Mouse (Mus musculus) retina, adult 2 months (tissue): Measurements from ENCODE around the gene Zfp219.
A peak's percentile ranks its signal among the peaks of the same experiment; 100 is the strongest.
"Not testable (repeated sequence)": the region's sequence is repeated elsewhere in the genome, so short reads cannot be mapped to it uniquely, and the experiment has no call there.

Experiments
- DNase-seq: peaks from one replicate; pipeline ENCODE4 v3.0.0-alpha.2; 2012; ENCODE audit warnings: low read depth, low spot score

Zfp219 gene

DNA sequence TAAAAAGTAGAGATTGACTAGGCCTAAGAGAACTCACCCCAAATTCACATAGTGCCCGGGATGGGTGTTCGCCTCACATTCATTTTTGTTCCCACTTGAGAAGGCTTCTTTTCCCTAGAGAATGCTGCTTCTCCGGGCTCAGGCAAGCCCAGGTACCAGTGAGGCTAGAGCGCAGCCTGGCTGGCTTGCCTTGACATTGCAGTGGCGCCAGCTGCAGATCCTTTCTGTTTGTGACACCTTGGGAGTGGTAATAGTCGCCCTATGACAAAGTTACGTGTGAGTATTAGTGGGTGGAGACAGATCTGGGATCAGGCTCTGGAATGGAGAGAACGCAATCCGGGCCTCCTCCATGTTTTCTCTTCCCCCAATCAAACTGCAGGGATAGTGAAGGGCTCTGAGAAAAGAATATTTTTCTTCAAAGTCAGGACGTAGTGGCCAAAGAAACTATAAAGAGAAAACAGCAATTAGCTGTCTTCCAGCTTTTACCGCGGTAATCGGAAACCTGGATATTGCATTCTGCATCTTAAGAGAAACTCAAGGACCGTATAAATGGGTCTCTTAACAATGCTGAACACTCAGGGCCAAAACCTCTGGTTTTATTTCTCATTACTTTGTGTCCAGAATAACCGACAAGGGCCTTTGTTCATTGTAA, at the start of gene Zfp219:
Gene Zfp219 (minus strand): TSS at position 248 of the 652 bp plus-strand sequence.
- no peak for DNase-seq

DNA sequence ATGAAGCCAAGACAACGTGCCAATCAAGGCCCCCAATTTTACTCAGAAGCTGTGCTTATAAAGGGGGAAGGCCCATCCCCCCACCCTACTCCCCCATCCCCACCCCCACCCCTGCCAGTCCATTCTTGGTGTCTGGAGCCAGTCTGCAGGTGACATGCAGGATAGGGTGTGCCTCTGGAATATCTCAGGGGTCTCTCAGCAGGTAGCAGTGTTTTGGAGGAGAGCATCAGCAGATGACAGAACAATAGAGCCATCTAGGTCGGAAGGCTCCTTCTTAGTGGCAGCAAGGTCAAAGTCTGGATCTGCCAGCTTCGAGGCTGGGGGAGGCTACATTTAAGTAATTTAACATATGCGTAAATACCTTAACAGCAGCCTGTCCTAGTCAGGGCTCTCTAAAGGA, 45.6 kb upstream of the Zfp219 start:
- DNase-seq = no peak

DNA sequence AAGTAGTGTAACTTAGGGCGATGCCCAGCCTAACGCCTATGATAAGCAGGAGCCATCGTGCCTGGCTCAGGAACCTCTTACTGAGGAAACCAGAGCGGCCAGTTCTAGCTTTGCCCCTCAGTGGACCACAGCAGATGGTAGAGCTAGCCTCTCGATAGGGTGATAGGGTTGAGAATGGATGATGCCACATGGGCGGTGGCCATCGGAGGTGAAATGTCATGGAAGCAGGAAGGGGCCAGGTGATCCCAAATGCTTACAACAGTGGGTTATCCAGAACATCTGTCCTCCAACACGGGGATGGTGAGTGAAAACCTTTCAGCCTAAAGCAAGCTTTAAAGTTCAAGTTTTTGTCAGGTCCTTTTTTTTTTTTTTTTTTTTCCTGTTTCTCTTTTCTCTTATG, 41.3 kb upstream of the Zfp219 start:
- DNase-seq = no peak

DNA sequence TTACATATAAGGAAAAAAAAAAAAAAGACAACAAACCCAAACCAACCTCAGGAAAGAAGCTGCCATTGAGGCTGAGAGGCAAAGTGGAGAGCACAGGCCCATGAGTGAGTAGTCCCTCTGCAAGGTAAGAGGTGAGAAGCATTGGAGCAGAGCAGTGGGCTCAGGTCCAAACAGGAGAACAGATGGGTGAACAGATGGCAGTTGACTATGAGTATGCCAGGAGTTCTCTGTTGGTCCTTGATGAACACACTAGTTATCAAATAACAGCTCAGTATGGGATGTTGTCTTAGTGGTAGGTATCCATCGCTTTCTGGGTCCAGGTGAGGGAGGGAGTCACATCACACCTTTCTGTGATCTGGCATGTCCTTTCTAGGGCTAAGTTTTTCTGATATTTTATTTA, 40.3 kb upstream of the Zfp219 start:
- DNase-seq = no peak

DNA sequence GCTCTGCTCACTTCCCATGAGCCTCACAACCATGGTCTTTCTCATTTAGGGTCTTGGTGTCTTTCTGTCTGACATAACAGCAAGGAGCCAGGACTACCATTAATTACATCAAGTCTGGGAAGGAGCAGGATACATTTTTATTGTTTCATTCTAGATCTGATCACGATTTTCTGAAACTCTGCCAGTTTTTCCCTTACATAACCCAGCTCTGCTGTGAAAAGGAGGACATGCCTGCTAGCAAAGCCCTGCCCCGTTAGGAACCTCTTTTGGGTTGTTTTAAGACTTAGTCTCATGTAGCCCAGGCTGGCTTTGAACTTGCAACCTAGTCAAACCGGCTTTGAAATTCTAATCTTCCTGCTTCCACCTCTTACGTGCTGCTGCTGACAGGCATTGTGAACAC, 39.4 kb upstream of the Zfp219 start:
- no peak for DNase-seq

DNA sequence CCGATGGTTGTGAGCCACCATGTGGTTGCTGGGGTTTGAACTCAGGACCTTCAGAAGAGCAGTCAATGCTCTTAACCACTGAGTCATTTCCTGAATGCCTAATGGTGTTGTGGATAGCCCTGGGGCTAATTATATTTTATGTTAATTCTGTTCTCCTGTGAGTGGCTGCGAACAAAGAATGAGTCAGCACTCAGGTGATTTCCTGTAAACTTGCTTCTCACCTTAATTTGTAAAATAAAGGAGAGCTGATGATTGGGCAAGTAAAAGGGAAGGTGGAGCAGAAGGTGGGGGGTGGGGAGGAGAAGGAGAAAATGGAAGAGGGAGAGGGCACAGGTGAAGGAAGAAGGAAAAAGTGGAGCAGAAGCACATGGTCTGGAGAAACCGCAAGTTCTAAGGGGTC, 32.2 kb upstream of the Zfp219 start:
- not testable (repeated sequence) for DNase-seq

DNA sequence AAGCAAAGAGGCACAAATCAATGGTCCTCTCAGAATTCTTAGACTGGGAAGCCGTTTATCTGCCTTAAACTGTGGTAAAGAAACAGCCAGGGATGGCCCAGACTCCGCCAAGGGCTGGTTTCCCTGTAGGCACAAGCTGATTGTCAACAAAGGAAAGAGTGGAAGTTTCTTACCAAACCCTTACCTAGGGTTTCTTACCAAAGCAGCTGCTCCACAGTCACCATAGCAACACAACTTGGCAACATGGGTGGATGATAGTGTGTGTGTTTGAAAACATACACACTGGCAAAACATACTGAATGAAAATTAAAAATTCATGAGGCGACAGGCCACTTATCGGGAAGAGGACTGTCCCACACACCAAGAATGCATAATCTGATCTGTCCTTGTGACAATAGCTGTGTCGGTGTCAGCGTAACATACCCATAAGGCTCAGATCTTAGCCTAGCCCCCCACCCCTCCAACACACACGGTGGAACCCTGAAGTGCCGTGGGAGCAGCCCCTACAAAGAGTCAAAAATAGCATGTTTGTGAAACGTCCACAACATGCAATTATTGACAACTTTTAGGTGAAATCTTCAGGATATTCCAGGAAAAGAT, 25.5 kb upstream of the Zfp219 start:
- DNase-seq = no peak

DNA sequence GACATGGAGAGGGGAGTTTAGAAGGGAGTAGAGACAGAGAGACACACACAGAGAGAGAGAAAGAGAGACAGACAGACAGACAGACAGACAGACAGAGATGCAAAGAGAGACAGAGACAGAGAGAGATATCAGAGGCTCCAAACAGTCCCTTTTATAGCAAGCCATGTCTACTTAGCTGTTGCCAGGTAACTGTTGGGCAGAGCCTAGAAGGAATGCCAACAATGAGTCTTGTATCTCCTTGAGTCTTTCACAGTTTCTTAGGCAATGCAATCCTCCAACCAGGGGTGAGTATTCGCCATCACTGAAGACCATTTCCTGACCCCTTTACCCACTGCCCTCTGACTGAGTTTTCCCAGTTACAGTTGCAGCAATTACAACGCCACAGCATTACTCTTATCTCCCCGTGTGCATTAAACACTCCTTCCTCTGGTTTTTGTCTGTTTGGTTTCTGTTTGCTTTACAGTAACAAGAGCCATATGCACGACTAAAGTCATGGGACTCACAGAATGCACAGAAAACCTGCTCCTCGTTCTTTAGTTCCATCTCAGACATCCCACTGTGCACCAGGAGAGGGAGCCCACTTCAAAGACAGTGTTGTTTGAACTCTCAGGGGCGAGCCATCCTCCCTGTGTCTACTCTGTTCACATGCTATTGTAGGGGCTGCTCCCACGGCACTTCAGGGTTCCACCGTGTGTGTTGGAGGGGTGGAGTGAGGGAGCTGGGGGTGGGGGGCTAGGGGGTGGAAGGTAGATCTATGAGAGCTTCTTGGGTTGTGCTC, 24.6 kb upstream of the Zfp219 start:
- DNase-seq = no peak

DNA sequence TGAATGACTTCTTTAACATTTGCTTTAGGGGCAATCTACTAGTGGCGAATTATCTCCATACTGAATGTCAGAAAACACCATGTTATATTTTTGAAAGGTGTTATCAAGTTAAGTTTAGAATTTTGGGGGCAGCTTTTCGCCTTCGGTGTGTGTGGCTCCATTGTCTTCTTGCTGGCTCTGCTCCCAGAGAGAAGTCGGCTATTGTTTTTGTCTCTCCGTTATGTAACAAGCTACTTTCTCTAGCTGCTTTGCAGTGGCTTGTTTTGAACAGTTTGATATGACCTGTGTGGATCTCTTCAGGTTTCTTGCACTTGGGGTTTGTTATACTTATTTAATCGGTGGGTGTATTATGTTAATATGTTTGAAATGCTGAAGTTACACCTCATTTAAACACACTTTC, 22.9 kb upstream of the Zfp219 start:
- DNase-seq = no peak

DNA sequence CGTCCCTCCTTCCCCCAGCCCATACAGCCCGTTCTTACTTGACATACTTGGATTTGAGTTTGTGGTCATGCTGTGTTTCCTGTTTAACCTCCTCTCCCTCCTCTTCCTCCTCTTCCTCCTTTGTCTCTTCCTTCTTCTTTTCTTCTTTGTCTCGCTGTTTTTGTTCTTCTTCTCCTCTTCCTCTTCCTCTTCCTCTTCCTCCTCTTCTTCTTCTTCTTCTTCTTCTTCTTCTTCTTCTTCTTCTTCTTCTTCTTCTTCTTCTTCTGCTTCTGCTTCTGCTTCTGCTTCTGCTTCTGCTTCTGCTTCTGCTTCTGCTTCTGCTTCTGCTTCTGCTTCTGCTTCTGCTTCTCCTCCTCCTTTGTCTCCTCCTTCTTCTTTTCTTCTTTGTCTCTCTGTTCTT, 21.8 kb upstream of the Zfp219 start, which contains the start of gene Olfr221:
Gene Olfr221 (minus strand): TSS at position 101 of the 400 bp plus-strand sequence.
- DNase-seq = not testable (repeated sequence)

DNA sequence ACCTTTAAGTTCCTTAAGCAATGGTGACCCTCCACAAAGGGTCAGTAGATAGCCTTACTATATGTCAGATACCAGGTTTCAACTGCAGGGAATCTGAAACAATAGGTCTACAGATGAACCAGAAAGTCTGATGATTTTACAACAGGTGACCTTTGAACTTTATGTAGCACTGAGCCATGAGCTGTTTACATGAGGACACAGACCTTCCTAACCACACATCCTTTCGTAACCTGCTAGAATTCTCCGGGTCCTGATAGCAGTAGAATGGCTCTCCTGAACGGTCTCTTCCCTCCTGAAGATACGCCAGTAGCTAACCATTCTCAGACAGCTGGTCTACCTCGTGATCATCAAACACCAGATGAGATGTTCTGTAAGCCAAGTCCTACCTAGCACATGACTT, 18.8 kb upstream of the Zfp219 start:
- DNase-seq = no peak

DNA sequence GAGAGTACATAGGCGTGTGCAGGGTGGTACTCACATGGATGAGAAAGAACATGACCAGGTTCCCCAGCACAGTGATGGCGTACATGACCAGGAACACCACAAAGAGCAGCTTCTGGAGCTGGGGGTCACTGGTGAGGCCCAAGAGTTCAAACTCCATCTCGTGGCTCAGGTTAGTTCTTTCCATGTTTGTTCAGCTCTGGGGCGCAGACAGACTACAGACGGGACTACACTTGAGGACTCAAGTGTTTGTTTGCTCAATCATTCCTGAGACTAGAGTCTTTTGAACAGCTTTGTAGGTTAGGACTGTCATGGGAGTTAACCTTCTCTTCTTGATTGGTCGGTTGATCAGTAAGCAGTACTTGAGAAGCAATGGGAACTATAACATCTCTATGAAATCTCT, 15.4 kb upstream of the Zfp219 start:
- DNase-seq = no peak

DNA sequence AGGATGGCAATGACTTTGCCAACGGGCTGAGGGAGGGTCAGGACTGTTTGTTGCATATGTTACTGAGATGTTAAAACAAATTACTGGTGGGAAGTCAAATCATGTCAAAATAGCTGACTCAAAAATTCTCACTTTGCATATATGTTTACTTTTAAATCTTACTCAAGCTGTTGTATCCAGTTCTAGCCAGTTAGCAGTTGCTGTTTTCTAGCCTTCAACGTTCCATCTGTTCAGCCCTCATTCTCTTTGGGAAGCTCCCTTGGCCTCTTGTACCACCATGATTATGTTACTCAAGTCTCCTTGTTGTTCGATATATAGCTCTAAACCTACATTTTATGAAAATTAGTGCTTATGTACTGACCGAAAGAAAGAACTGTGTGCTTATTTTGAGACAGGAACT, 5.8 kb upstream of the Zfp219 start:
- DNase-seq = no peak

DNA sequence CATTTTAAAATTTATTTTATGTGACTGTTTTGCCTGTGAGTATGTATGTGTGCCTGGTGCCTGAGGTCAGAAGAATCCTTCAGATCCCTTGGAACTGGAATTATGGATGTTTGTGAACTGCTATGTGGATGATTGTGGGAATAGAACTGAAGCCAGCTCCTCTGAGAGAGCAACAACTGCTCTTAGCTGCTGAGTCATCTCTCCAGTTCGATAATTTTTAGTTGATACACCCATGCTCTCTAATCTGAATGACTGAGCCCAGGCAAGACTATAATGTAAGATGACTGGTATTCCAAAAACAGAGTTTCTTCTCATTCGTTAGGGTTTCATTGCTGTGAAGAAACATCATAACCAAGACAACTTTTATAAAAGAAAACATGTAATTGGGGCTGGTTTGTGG, 3.6 kb upstream of the Zfp219 start:
- no peak for DNase-seq

DNA sequence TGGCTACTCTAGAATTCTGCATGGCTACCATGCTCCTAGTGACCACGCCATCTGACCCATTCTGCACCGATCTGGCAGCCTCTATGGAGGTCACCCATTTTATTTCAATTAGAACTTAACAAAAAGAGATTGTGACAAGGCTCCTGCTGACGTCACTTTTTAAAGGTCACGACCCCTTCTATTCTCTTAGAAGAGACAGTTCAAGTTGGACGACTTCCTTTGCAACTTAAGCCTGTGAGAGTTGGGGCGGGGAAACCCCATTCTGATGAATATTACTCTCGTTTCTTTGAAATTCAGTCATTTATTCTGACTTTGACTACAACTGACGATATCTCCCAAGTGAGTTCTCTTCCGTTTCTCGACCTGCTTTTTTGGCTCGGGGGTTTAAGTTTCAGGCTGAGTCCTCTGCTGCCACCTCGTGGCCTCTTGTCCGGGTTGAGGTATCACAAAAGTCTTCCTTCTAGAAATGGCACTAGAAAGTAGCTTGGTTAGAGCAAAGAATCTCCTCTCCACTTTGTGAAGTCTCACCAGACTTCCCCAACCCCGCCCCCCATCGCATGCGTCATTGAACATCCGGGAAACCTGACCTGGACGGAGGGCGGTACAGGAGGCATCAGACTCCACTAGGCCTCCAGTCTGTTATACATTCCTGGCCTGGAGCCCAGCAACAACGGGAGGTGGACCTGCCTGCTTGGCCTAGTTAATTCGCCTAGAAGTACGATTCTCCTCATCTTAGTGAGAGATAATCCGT, 2.4 kb upstream of the Zfp219 start:
- no peak for DNase-seq

DNA sequence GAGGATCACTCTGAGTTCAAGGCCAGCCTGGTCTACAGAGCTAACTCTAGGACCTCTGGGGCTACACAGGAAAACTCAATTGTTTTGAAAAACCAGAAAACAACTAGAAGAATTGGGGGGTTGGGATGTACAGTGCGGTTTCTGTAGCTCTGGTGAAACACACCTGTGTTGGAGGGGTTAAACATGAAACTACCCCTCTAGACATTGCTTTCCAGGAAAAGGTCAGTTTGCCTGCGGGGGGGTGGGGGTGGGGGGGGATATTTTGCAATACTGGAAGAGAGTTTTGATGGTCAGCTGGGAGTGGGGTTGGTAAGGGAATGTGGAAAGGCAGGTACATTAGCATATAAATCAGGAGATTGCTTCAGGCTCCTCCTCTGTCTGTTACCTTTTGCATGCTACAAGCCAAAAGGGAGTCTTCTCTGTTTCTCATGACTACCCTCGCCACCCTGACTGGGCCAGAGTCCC, 1.7 kb upstream of the Zfp219 start:
- DNase-seq = no peak

DNA sequence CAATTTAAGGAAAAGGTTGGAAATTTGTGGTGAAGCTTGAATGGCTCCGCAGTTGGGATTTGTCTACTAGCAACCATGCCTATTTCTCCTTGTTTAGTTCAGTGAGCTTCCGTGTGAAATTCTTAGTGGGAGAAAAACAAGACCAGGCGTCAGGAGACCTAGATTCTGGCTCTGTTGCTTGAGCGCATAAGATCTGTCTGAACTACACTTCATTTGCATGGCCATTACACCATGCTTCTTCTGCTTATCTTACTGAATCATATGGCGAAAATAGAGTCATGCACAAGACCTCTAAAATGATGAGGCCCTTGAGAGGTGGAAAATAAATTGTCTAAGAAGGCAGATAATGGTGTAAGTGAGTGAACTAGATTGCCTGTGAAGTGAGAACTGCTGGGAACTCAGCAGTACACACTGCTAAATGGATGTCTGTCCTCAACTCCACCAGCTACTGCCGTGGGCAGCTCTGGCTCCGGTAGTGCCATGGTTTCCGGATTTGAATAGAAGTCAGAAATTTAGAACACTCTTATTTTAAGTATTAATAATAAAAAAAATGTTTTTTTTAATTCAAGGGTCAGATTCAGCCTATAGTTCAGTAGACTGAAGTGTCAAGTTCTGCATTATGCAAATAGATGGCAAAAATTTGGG, 1.2 kb upstream of the Zfp219 start:
- no peak for DNase-seq

DNA sequence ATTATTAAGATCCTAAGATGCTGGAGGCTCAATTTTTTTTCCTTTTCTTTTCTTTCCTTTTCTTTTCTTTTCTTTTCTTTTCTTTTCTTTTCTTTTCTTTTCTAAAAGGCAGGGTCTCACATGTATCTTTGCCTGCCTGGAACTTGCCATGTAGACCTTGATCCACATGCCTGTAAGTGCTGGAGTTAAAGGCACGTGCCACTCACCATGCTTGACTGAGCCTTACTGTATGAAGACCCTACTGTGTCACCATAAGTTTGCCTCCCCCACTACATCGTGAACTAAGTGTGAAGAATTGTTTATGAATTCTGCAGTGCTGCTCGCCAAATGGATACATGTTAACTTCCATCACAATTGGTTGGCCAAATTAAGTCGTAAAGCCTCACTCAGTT, 601 bp upstream of the Zfp219 start:
- no peak for DNase-seq

DNA sequence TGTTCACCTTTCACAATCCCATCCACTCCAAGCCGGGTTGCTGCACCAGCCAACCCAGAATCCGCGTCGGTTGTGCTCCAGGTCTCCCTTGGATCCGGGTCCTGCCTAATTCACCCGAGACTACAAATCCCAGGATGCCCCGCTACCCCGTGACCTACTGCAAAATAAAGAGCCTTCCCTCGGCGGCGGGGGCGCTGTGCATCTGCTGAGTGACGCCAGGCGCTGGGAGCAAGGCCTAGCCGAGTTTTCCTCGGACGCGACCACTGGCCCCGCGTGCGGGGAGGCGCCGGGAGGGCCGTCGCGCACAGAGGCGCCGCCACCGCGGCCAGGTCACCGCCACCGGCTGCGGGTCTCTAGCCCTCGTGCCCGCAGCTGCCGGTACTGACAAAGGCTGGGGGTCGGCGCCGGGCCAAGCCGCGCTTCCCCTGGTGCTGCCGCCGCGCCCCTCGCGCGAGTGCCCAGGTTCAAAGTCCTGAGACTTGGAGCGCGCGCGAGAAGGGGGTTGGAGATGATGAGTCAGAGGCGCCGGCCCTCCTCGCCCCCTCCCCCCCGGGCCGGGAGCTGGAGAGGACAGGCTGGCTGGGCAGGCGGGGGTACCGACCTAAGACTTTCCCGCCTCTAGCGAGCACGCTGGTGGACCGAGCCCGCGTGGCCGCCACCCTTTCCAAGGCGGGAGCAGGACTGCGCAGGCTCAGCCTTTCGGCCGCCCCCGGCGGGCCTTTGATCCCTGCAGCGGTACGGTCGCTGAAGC, 768 bp downstream of the Zfp219 start:
- DNase-seq = peak; percentile 95

DNA sequence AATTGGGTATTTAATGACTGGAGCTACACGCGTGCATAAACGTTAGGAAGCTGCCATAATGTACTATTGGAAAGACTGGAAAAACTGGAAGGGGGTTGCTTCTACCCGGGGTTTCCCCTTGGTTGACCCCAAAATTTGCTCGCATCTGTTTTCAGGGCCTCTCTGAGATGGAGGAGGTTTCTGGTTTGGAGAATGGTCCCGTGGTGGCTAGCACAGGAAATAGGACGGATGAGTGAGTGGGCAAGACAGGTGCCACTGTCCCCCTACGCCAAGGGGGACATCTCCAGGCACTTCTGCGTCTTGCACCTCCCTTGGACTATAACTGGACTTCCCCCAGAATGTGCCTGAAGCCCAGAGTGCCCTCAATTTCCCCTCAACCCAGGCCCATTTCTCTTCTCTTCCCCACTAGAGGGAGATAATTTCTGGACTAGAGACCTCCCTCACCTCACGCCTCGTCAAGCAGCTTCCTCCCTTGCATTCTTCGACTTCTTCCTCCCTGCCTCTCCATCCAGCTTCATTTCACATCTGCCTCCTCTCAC, 1.4 kb downstream of the Zfp219 start:
- DNase-seq = no peak
